In genomic region chr12:43641238-43641895, GRCm38 (mm10) we compare ENCODE assay signal across 24 mouse cellular contexts.
A peak's percentile ranks its signal among the peaks of the same experiment; 100 is the strongest.
DNase-seq lines count a peak whose midpoint lies in the region; ATAC-seq lines count a peak whose summit lies in the region.
"Had no signal": no experiment of that assay in that cellular context is flagged by ENCODE, and none has a peak within 500 bp of the region (broad histone marks: within the 10 kb centered on the region; RNA-seq: fewer than 3 reads in every experiment).

No protein-coding gene starts in this region.

- H3K27ac ChIP-seq in forebrain, embryonic 14.5 days (ENCODE audit: low read depth, low read length) = no peak overlapping the region
- H3K27ac ChIP-seq in forebrain, embryonic 15.5 days (replicated peaks) = no peak overlapping the region
- H3K27ac ChIP-seq in midbrain, embryonic 11.5 days (ENCODE audit: low read depth, low read length) = no peak overlapping the region
- H3K27ac ChIP-seq in midbrain, embryonic 13.5 days = no peak overlapping the region
- H3K27ac ChIP-seq: heart, adult 2 months; heart, embryonic 10.5 days; heart, embryonic 13.5 days; hindbrain, embryonic 14.5 days; hindbrain, postnatal 0 days had no signal

- ATAC-seq in forebrain, embryonic 14.5 days = no peak
- ATAC-seq in forebrain, embryonic 15.5 days (replicated peaks) = no peak
- ATAC-seq in midbrain, embryonic 11.5 days (ENCODE audit: low FRiP score) = no peak
- ATAC-seq in midbrain, embryonic 13.5 days = no peak
- ATAC-seq: activated CD4-positive, CD25-positive, alpha-beta regulatory T cell, adult 4 months; forebrain, embryonic 16.5 days; hindbrain, postnatal 0 days; inflammation-experienced regulatory T-cells, adult 6 months had no signal

- peak; percentile 1 for DNase-seq in forebrain, embryonic 14.5 days (ENCODE audit: low spot score)
- DNase-seq in left cerebral cortex, adult 11 months (ENCODE audit: low spot score) = peak; percentile 8
- DNase-seq in left cerebral cortex, adult 18-20 months (ENCODE audit: low spot score in 2 of 2) = no peak
- DNase-seq in midbrain, embryonic 11.5 days (ENCODE audit: low spot score, missing footprints) = peak; percentile 65
- DNase-seq in urinary bladder, postnatal 10 days (ENCODE audit: low spot score) = no peak
- DNase-seq: adrenal gland, adult 8-10 months; adrenal gland, postnatal 25 days; cerebellum, adult 11-12 months; cerebellum, adult 9-10 months; cerebellum, postnatal 14 days; gastrocnemius, postnatal 10 days; gastrocnemius, postnatal 36 days; heart, adult 2 months; heart, postnatal 14 days; heart, postnatal 4 days had no signal

- no peak overlapping the region for H3K4me2 ChIP-seq in forebrain, embryonic 14.5 days (ENCODE audit: low read length)
- H3K4me2 ChIP-seq in forebrain, embryonic 15.5 days (replicated peaks) = no peak overlapping the region
- no peak overlapping the region for H3K4me2 ChIP-seq in midbrain, embryonic 11.5 days
- H3K4me2 ChIP-seq in midbrain, embryonic 13.5 days (replicated peaks) = no peak overlapping the region
- H3K4me2 ChIP-seq: heart, embryonic 13.5 days; hindbrain, embryonic 14.5 days had no signal

- H3K9me3 ChIP-seq in forebrain, embryonic 14.5 days (replicated peaks; ENCODE audit: control insufficient read depth, low read length) = no peaks in the 10 kb centered on the region
- no peaks in the 10 kb centered on the region for H3K9me3 ChIP-seq in forebrain, embryonic 15.5 days
- no peaks in the 10 kb centered on the region for H3K9me3 ChIP-seq in midbrain, embryonic 11.5 days (ENCODE audit: control insufficient read depth, low read length)
- H3K9me3 ChIP-seq in midbrain, embryonic 13.5 days = no peaks in the 10 kb centered on the region
- H3K9me3 ChIP-seq: heart, embryonic 10.5 days; heart, embryonic 13.5 days had no signal

- H3K27me3 ChIP-seq in forebrain, embryonic 14.5 days (replicated peaks; ENCODE audit: control insufficient read depth, insufficient read depth, low read length) = no peaks in the 10 kb centered on the region
- no peaks in the 10 kb centered on the region for H3K27me3 ChIP-seq in forebrain, embryonic 15.5 days
- no peaks in the 10 kb centered on the region for H3K27me3 ChIP-seq in midbrain, embryonic 11.5 days (ENCODE audit: control insufficient read depth, insufficient read depth, low read length)
- H3K27me3 ChIP-seq in midbrain, embryonic 13.5 days = no peaks in the 10 kb centered on the region
- H3K27me3 ChIP-seq: heart, embryonic 13.5 days had no signal

- H3K9ac ChIP-seq in forebrain, embryonic 14.5 days (ENCODE audit: low read length) = no peak overlapping the region
- H3K9ac ChIP-seq in forebrain, embryonic 15.5 days (replicated peaks) = no peak overlapping the region
- H3K9ac ChIP-seq in midbrain, embryonic 11.5 days (ENCODE audit: low read length) = no peak overlapping the region
- H3K9ac ChIP-seq in midbrain, embryonic 13.5 days (replicated peaks) = no peak overlapping the region
- H3K9ac ChIP-seq: heart, embryonic 13.5 days; hindbrain, embryonic 14.5 days had no signal

- no peaks in the 10 kb centered on the region for H3K4me1 ChIP-seq in forebrain, embryonic 14.5 days (ENCODE audit: control insufficient read depth, insufficient read depth, low read length)
- H3K4me1 ChIP-seq in forebrain, embryonic 15.5 days = no peaks in the 10 kb centered on the region
- H3K4me1 ChIP-seq in midbrain, embryonic 11.5 days (ENCODE audit: control insufficient read depth, insufficient read depth, low read length) = no peaks in the 10 kb centered on the region
- H3K4me1 ChIP-seq in midbrain, embryonic 13.5 days (replicated peaks) = no peaks in the 10 kb centered on the region
- H3K4me1 ChIP-seq: heart, embryonic 10.5 days; heart, embryonic 13.5 days had no signal

- H3K4me3 ChIP-seq in forebrain, embryonic 14.5 days (ENCODE audit: low read depth, low read length) = no peak overlapping the region
- no peak overlapping the region for H3K4me3 ChIP-seq in forebrain, embryonic 15.5 days
- no peak overlapping the region for H3K4me3 ChIP-seq in midbrain, embryonic 11.5 days (ENCODE audit: low read depth, low read length)
- H3K4me3 ChIP-seq in midbrain, embryonic 13.5 days (replicated peaks) = no peak overlapping the region
- H3K4me3 ChIP-seq: heart, adult 2 months; heart, embryonic 10.5 days; heart, embryonic 13.5 days had no signal

- no peaks in the 10 kb centered on the region for H3K36me3 ChIP-seq in forebrain, embryonic 14.5 days (ENCODE audit: control insufficient read depth, insufficient read depth, low read length)
- no peaks in the 10 kb centered on the region for H3K36me3 ChIP-seq in forebrain, embryonic 15.5 days
- H3K36me3 ChIP-seq in midbrain, embryonic 11.5 days (ENCODE audit: control insufficient read depth, insufficient read depth, low read length) = no peaks in the 10 kb centered on the region
- H3K36me3 ChIP-seq in midbrain, embryonic 13.5 days = no peaks in the 10 kb centered on the region
- H3K36me3 ChIP-seq: heart, embryonic 10.5 days; heart, embryonic 13.5 days had no signal

Comparison
In these comparisons a context has a peak if more than half of its experiments do, and no peak if none do; other contexts are left out.
1. DNase-seq: peak in forebrain, embryonic 14.5 days (single experiment), left cerebral cortex, adult 11 months (single experiment) and midbrain, embryonic 11.5 days (single experiment); none in left cerebral cortex, adult 18-20 months (0 of 2) and urinary bladder, postnatal 10 days (single experiment).